In genomic region chr4:138998611-138999010, GRCm38 (mm10) we compare ENCODE assay signal across 34 mouse cellular contexts. TPM values are rescaled to one million over a fixed set of nuclear protein-coding genes. Genes with fewer than 3 reads are reported as not detected.
DNase-seq lines count a peak whose midpoint lies in the region; ATAC-seq and TF ChIP-seq lines count a peak whose summit lies in the region.
"Had no signal": no experiment of that assay in that cellular context is flagged by ENCODE, and none has a peak within 500 bp of the region (broad histone marks: within the 10 kb centered on the region; RNA-seq: fewer than 3 reads in every experiment).

No protein-coding gene starts in this region.

- H3K9me3 ChIP-seq in intestine, embryonic 16.5 days (ENCODE audit: control insufficient read depth, low read length) = 0 out of 2 replicates have a peak, but pooled peaks cover 2% of the 10 kb centered on the region
- no peaks in the 10 kb centered on the region for H3K9me3 ChIP-seq in lung, postnatal 0 days (ENCODE audit: low read length)
- H3K9me3 ChIP-seq: forebrain, embryonic 15.5 days; hindbrain, embryonic 15.5 days; stomach, embryonic 15.5 days had no signal

- peak; percentile 48 to 69 for DNase-seq in left cerebral cortex, adult 18-20 months (ENCODE audit: low spot score in 2 of 2)
- DNase-seq in left cerebral cortex, postnatal 4 days = no peak
- DNase-seq in frontal cortex, postnatal 25 days (ENCODE audit: low spot score in 2 of 2) = peak; percentile 9 to 11
- peak; percentile 37 to 62 for DNase-seq in right cerebral cortex, postnatal 36 days (ENCODE audit: low spot score in 2 of 2)
- DNase-seq in heart, adult 11 months = no peak
- DNase-seq in lung, postnatal 0 days (ENCODE audit: low spot score) = no peak
- DNase-seq: adrenal gland, adult 2 months; B cell, adult 2 months; cerebellum, adult 2 months; cerebellum, postnatal 36 days; kidney, adult 11 months; liver, postnatal 0 days; lung, postnatal 14 days; thymus, postnatal 14 days had no signal

- H3K4me1 ChIP-seq in intestine, embryonic 16.5 days (ENCODE audit: control insufficient read depth, insufficient read depth, low read length) = peaks cover 12% of the 10 kb centered on the region
- H3K4me1 ChIP-seq in lung, postnatal 0 days (ENCODE audit: insufficient read depth, low read depth, low read length) = no peaks in the 10 kb centered on the region
- H3K4me1 ChIP-seq: forebrain, embryonic 15.5 days; hindbrain, embryonic 15.5 days; stomach, embryonic 15.5 days had no signal

- H3K36me3 ChIP-seq in intestine, embryonic 16.5 days (ENCODE audit: control insufficient read depth, insufficient read depth, low read length) = 0 out of 2 replicates have a peak, but pooled peaks cover 2% of the 10 kb centered on the region
- no peaks in the 10 kb centered on the region for H3K36me3 ChIP-seq in lung, postnatal 0 days (ENCODE audit: insufficient read depth, low read length)
- H3K36me3 ChIP-seq: forebrain, embryonic 15.5 days; hindbrain, embryonic 15.5 days; stomach, embryonic 15.5 days had no signal

- H3K27me3 ChIP-seq in intestine, embryonic 16.5 days (replicated peaks; ENCODE audit: control insufficient read depth, insufficient read depth, low read length) = no peaks in the 10 kb centered on the region
- no peaks in the 10 kb centered on the region for H3K27me3 ChIP-seq in lung, postnatal 0 days (replicated peaks; ENCODE audit: insufficient read depth, low read length)
- H3K27me3 ChIP-seq: CH12.LX; forebrain, embryonic 15.5 days; hindbrain, embryonic 15.5 days; stomach, embryonic 15.5 days had no signal

- intact Hi-C loops in left cerebral cortex, postnatal 4 days (cut with DNase I) = no loop called here

- TF ChIP-seq CTCF in lung, postnatal 0 days (IDR thresholded peaks at IDR 0.05) = no peak

- no peak overlapping the region for H3K4me2 ChIP-seq in intestine, embryonic 16.5 days (ENCODE audit: low read depth, low read length)
- H3K4me2 ChIP-seq in lung, postnatal 0 days (replicated peaks; ENCODE audit: low read depth, low read length) = no peak overlapping the region
- H3K4me2 ChIP-seq: forebrain, embryonic 15.5 days; heart, embryonic 11.5 days; hindbrain, embryonic 15.5 days; midbrain, embryonic 11.5 days; stomach, embryonic 15.5 days had no signal

- no peak overlapping the region for H3K27ac ChIP-seq in intestine, embryonic 16.5 days (ENCODE audit: low read length)
- no peak overlapping the region for H3K27ac ChIP-seq in lung, postnatal 0 days (ENCODE audit: low read length)
- H3K27ac ChIP-seq: forebrain, embryonic 15.5 days; hindbrain, embryonic 15.5 days; stomach, embryonic 15.5 days had no signal

- no peak for TF ChIP-seq EP300 in lung, postnatal 0 days (IDR thresholded peaks at IDR 0.05)

- no peak overlapping the region for H3K9ac ChIP-seq in intestine, embryonic 16.5 days (ENCODE audit: low read depth, low read length)
- H3K9ac ChIP-seq in lung, postnatal 0 days (replicated peaks; ENCODE audit: low read depth) = no peak overlapping the region
- H3K9ac ChIP-seq: forebrain, embryonic 15.5 days; hindbrain, embryonic 15.5 days; liver, postnatal 0 days; stomach, embryonic 15.5 days had no signal

- ATAC-seq in intestine, embryonic 16.5 days = peak; percentile 39; the same call in 1 of the 2 replicates
- no peak for ATAC-seq in lung, postnatal 0 days
- no peak for ATAC-seq in erythroblast, adult 5-6 weeks (replicated peaks; ENCODE audit: low FRiP score, poor library complexity, severe bottlenecking)
- ATAC-seq: forebrain, embryonic 15.5 days; liver, postnatal 0 days; Patski had no signal

- WGBS in intestine, embryonic 16.5 days = 62% methylated on average over 11 of the region's 11 CpGs
- WGBS in lung, postnatal 0 days = 79% methylated on average over 11 of the region's 11 CpGs

- H3K4me3 ChIP-seq in intestine, embryonic 16.5 days (ENCODE audit: low read length) = no peak overlapping the region
- no peak overlapping the region for H3K4me3 ChIP-seq in lung, postnatal 0 days (ENCODE audit: low read depth, low read length)
- H3K4me3 ChIP-seq: forebrain, embryonic 15.5 days; hindbrain, embryonic 15.5 days; stomach, embryonic 15.5 days had no signal

RNA-seq across cellular contexts. Expression of gene Tmco4, which starts 25.9 kb away (rescaled TPM):
- total RNA-seq in left cerebral cortex, adult 18-20 months (2021) = 1 to 10 TPM; 2.1 to 2.3 TPM
- 1 to 10 TPM in 1 of 2 experiments, under 1 TPM in 1; 0.74 to 1.4 TPM for total RNA-seq in left cerebral cortex, postnatal 4 days (2021)
- polyA plus RNA-seq in intestine, embryonic 16.5 days (2015; fragmentation: Nextera tagmentation; extraction: Ambion mirVana) = 16.3 and 17.1 TPM in 2 replicates
- 8.3 and 8.5 TPM in 2 replicates for polyA plus RNA-seq in lung, postnatal 0 days (2015; fragmentation: Nextera tagmentation; extraction: Ambion mirVana)
- 0.19 and 0.42 TPM in 2 replicates for total RNA-seq in erythroblast, adult 5-6 weeks (2015; ENCODE audit: low replicate concordance)
- total RNA-seq in erythroblast, adult 5-6 weeks (2017; ENCODE audit: low replicate concordance) = 1.4 and 2.5 TPM in 2 replicates

RNA-seq across cellular contexts. Expression of gene Rnf186, which starts 31.7 kb away (rescaled TPM):
- not detected for total RNA-seq in left cerebral cortex, adult 18-20 months (2021)
- total RNA-seq in left cerebral cortex, postnatal 4 days (2021) = not detected
- 106 and 121 TPM in 2 replicates for polyA plus RNA-seq in intestine, embryonic 16.5 days (2015; fragmentation: Nextera tagmentation; extraction: Ambion mirVana)
- 17.9 and 21.6 TPM in 2 replicates for polyA plus RNA-seq in lung, postnatal 0 days (2015; fragmentation: Nextera tagmentation; extraction: Ambion mirVana)
- not detected in 2 replicates for total RNA-seq in erythroblast, adult 5-6 weeks (2015; ENCODE audit: low replicate concordance)
- total RNA-seq in erythroblast, adult 5-6 weeks (2017; ENCODE audit: low replicate concordance) = not detected in 2 replicates
- total RNA-seq: adrenal gland, adult 2 months; CH12.LX; gastrocnemius, adult 8-10 months; granulocyte monocyte progenitor cell, adult 5-6 weeks; hematopoietic stem cell, adult 5-6 weeks; layer of hippocampus, postnatal 10 days; megakaryocyte progenitor cell, adult 5-6 weeks; midbrain, postnatal 0 days had no signal
- polyA plus RNA-seq: cerebellum, adult 2 months; embryonic facial prominence, embryonic 14.5 days; forebrain, embryonic 15.5 days; G1E; heart, embryonic 11.5 days; heart, postnatal 0 days; limb, embryonic 11.5 days; midbrain, embryonic 11.5 days; midbrain, postnatal 0 days; neural tube, embryonic 14.5 days; Patski had no signal

Comparison
In these comparisons a context has a peak if more than half of its experiments do, and no peak if none do; other contexts are left out.
1. DNase-seq: peak in left cerebral cortex, adult 18-20 months (2 of 2), frontal cortex, postnatal 25 days (2 of 2) and right cerebral cortex, postnatal 36 days (2 of 2); none in left cerebral cortex, postnatal 4 days (single experiment), heart, adult 11 months (single experiment) and lung, postnatal 0 days (single experiment).